Mouse (Mus musculus) heart, postnatal 10 days (tissue): ENCODE data around the gene Syngr4. TPM values are rescaled to one million over a fixed set of nuclear protein-coding genes. Genes with fewer than 3 reads are reported as not detected.
"Not testable (repeated sequence)": the region's sequence is repeated elsewhere in the genome, so short reads cannot be mapped to it uniquely, and the experiment has no call there.

Experiments used
- DNase-seq, 2 experiments: peaks; one replicate each; pipeline ENCODE4 v3.0.0; 2021
- intact Hi-C: fragments of 180-260 bp; cut with DNase I; formaldehyde crosslinking; loops from one replicate; pipeline ENCODE4 v1.15.1; 2025
- total RNA-seq, 2 experiments: library from RNA; stranded (reverse); gene quantifications; 2 replicates each; pipeline ENCODE4 v1.2.3; 2021

The Syngr4 gene
- total RNA-seq = under 1 TPM in 1 of 2 experiments, not detected in 1; 0.37 TPM

DNA sequence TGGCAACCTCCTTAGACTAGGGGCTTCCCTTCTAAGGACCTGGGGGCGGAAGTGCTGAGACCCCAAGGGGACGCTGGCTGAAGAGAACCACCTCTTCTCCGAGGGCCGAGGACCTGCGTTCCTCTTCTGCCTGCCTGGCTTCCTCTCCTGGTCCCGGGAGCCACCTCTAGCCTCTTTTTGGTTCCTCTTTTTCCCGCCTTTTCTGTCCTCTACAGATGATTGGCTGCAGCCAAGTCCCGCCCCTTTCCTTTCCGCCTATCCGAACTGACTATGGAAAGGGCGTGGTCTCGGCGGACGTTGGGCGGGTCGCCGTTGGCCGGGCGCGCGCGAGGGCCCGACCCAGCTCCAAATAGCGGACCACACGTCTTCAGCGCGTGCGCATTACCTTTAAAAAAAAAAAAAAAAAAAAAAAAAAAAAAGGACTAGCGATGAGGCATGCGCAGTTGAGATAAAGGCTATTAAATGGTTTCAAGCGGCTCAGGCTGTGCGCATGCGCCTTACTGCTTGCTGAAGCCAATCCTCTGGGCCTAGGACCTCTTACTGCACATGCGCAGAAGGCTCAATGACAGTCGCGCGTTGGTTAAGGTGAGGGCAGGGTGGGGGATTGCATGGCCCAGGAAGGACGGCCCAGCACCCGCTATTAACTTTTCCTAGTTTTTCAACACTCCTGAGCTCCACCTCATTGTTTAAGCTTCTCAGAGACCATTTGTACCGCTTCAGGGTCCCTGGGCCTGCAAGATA, at the start of gene Syngr4, which contains the start of gene Tmem143:
Gene Syngr4 (minus strand): TSS at position 198 of the 741 bp plus-strand sequence.
Gene Tmem143 (plus strand): TSS at position 425 of the 741 bp plus-strand sequence.
- intact Hi-C loops = loop anchor here (1.0 kb wide), 1 partner anchor 24 kb away; no protein-coding TSS in a partner anchor
- peak; percentile 98 for DNase-seq

GRCm38 (mm10) chr7:45943280-45943679, 46.8 kb upstream of the Syngr4 start:
- DNase-seq = peak in 1 of 2 experiments; percentile 27
- intact Hi-C loops = loop anchor here (1.0 kb wide), 1 partner anchor 66 kb away; no protein-coding TSS in a partner anchor

GRCm38 (mm10) chr7:45941986-45942385, 45.5 kb upstream of the Syngr4 start:
- intact Hi-C loops = no loop called here
- no peak for DNase-seq

GRCm38 (mm10) chr7:45939836-45940235, 43.3 kb upstream of the Syngr4 start:
- intact Hi-C loops = no loop called here
- no peak for DNase-seq

GRCm38 (mm10) chr7:45935114-45935513, 38.6 kb upstream of the Syngr4 start:
- DNase-seq = peak; percentile 67 to 80
- intact Hi-C loops = loop anchor here (1.0 to 2.0 kb wide), 3 partner anchors 63 to 196 kb away; partner anchors contain the start of gene Kdelr1

- intact Hi-C loops = loop anchor here (2.0 kb wide), 1 partner anchor 133 kb away; no protein-coding TSS in a partner anchor
- DNase-seq = not testable (repeated sequence)
These were observed 37.3 kb upstream of the Syngr4 start for GRCm38 (mm10) chr7:45933766-45934165.

DNA sequence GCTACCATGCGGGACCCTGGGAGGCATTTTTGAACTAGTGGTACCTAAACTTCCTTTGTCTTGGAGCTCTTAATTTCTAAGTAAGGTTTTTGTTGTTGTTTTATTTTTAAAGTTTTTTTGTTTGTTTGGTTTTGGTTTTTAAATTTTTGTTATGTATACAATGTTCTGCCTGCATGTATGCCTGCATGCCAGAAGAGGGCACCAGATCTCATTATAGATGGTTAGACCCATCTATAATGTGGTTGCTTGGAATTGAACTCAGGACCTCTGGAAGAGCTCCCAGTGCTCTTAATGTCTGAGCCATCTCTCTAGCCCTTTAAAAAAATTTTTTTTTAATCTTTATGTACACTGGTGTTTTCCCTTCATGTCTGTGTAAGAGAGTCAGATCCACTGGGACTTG, 33.2 kb upstream of the Syngr4 start:
- DNase-seq = no peak
- intact Hi-C loops = no loop called here

DNA sequence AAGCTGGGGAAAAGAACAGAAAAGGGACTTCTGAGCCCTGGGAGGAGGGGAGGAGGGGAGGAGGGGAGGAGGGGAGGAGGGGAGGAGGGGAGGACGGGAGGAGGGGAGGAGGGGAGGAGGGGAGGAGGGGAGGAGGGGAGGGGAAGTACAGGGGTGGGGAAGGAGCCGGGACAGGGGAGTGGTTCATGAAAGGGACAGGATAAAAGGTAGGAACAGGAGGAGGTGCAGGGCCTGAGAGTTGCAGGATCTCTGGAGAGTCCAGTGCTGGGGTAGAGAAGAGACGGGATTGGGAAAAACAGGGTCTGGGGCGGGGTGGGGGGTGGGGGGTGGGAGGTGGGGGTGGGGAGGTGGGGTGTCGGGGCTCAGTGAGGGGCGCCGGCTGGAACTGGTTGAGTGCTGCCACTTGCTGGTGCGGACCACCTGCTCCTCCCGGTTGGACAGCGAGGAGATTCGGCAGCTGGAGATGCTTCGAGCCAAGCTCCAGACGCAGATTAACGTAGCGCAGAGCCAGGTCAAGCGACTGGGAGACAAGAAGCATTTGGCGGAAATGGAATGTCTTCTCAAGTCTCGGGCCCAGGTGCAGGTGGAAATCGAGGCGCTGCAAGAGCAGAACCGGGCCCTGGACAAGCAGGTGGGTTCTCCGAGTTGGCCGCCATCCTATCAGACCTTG, 32.2 kb upstream of the Syngr4 start:
- intact Hi-C loops = no loop called here
- DNase-seq = peak in 1 of 2 experiments; percentile 15

GRCm38 (mm10) chr7:45924429-45924816, 27.9 kb upstream of the Syngr4 start:
- intact Hi-C loops = loop anchor here (2.0 to 5.0 kb wide), 3 partner anchors 52 to 1622 kb away; partner anchors contain the start of genes Kdelr1, Rpl18 and Sphk2
- no peak for DNase-seq

- peak; percentile 87 to 89 for DNase-seq
- intact Hi-C loops = loop anchor here (2.0 to 5.0 kb wide), 3 partner anchors 51 to 1622 kb away; partner anchors contain the start of genes Kdelr1, Rpl18 and Sphk2
These were observed 27.4 kb upstream of the Syngr4 start, which contains the start of gene Ccdc114 for GRCm38 (mm10) chr7:45923762-45924428. Gene Ccdc114, plus strand, starts transcription at chr7:45924072.

- DNase-seq = peak; percentile 96 to 97
- intact Hi-C loops = loop anchor here (5.0 kb wide), 2 partner anchors 206 to 1621 kb away; partner anchors contain the start of genes Rpl18 and Sphk2
These were observed 26.6 kb upstream of the Syngr4 start for GRCm38 (mm10) chr7:45922928-45923761.

GRCm38 (mm10) chr7:45921950-45922600, 25.6 kb upstream of the Syngr4 start:
- intact Hi-C loops = loop anchor here (5.0 kb wide), 2 partner anchors 205 to 1620 kb away; partner anchors contain the start of genes Rpl18 and Sphk2
- DNase-seq = peak; percentile 15 to 25

DNA sequence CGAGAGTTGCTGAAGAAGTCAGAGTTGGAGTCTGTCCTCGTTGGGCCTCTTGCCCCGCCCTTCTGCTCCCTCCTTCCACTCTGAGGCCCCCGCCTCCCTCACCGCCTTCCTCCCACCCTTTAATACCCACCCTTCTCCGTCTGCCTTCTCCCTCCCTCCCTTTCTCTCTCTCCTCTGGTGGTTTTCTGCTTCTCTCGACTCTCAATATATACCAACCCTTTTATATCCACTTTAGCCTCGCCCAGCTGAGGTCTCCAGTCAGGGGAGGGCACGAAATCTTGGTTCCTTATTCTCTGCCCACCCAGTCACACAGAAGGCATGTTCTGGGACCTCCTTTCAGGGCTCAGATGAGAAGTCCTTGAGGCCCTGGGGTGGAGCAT, 24.7 kb upstream of the Syngr4 start, which contains the start of gene Emp3:
Gene Emp3 (minus strand): TSS at position 163 of the 380 bp plus-strand sequence.
- intact Hi-C loops = loop anchor here (5.0 kb wide), 2 partner anchors 204 to 1619 kb away; partner anchors contain the start of genes Rpl18 and Sphk2
- DNase-seq = peak; percentile 68

DNA sequence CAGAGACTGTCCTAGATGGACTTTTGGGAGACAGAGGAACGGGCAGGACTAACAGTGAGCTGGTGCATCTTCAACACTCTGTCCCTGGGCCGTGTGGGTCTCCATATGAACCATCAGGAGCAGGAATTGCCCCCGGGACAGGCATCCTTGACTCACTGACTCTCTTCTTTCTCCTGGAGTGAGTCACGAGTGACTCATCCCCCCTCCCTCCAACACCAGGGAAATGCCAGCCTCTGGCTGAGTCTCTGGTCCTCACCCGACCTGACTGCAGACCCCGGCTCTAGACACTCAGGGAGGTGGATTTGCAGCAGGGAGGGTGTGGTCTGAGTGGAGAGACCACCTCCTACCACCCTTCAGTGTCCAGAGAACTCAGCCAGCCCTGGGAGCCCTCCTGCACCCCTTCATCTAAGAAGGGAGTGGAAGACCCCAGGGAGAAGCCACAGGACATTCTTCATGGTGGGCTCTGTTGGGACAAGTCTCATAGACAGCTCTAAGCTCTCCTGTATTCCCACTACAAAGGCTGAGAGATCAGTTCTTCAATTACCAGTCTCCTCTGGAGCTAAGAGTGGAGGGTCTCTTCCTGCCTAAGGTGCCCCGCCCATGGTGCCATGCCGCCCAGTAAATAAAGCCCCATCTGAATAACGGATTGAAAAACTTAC, 24.2 kb upstream of the Syngr4 start:
- DNase-seq = peak; percentile 44 to 50

GRCm38 (mm10) chr7:45919761-45920160, 23.2 kb upstream of the Syngr4 start:
- intact Hi-C loops = loop anchor here (1.0 to 5.0 kb wide), 3 partner anchors 22 to 1617 kb away; partner anchors contain the start of genes Rpl18 and Sphk2
- no peak for DNase-seq

More for the DNA sequence above, 24.2 kb upstream of the Syngr4 start:
- intact Hi-C loops = loop anchor here (1.0 to 5.0 kb wide), 3 partner anchors 23 to 1618 kb away; partner anchors contain the start of genes Rpl18 and Sphk2

- intact Hi-C loops = no loop called here
- peak in 1 of 2 experiments; percentile 41 for DNase-seq
These were observed 22.7 kb upstream of the Syngr4 start for GRCm38 (mm10) chr7:45919083-45919671.

DNA sequence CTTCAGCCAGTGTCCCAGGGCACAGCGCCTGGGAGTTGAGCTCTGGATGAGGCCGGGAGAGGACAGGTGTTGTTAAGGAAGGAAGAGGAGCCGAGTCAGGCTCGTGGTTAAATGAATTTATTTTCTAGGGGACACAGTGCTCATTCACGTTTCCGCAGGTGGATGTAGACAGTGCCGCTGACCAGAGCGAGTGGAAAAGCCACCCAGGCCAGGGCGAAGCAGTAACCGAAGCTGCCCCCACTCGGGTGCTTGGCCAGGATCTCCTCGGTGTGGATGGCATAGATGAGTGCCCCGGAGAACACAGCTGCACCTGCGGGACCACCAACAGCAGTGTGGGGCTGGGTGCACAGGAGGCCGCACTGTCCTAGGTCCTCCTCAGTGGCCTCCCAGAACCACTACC, 21.4 kb upstream of the Syngr4 start:
- no peak for DNase-seq
- intact Hi-C loops = no loop called here
